Mouse (Mus musculus) monocyte, adult 2 months (primary cell): Measurements from ENCODE around the gene Dgcr8.
A peak's percentile ranks its signal among the peaks of the same experiment; 100 is the strongest.
"Not testable (repeated sequence)": the region's sequence is repeated elsewhere in the genome, so short reads cannot be mapped to it uniquely, and the experiment has no call there.

ENCODE experiments used
- DNase-seq, 2 experiments: peaks; one replicate each; pipeline ENCODE4 v3.0.0; 2022; ENCODE audit warnings: low spot score in 2 of 2, low read depth in 1 of 2

Dgcr8 gene

DNA sequence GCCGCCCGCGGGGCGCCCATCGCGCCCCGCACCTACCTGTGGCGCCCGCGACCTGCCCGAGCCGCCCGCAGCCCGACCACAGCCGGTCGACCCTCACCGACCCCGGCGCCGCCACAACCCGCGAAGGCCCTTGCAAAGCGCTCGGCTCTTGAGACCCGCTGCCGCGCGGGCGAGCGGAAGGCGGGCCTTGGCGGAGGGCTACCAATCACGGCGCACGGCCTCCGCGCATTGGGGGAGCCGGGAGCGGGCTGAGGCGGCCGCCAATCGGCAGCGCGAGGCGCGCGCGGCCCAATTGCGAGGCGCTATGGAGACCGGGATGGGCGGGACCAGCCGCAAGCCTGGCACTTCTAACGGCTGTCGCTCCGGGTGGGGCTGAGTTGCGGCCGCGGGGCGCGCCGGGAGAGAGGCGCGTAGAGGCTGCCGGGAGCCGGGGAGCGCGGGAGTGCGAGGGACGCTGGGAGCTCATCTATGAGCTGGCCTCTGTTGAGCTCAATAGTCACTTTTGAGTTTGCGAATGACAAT is at the start of gene Dgcr8:
Gene Dgcr8 (minus strand): TSS at position 180 of the 522 bp plus-strand sequence.
- DNase-seq, result peak; percentile 93 to 96

DNA sequence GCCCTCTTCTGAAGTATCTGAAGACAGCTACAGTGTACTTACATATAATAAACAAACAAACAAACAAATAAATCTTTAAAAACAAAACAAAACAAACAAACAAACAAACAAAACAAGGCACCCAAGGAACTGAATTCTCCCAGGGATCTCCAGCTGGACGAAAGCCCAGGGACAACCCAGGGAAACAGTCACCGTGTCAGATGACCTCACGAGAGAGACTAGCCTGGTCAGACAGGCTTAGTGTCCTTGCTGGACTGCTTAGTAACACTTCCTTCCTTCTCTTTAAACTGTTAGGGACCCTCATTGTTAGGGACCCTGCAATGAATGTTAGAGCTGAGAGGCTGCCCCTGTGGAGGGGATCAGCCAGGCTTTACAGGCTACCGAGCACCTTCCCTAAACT is 48.2 kb upstream of the Dgcr8 start:
- DNase-seq, result no peak

DNA sequence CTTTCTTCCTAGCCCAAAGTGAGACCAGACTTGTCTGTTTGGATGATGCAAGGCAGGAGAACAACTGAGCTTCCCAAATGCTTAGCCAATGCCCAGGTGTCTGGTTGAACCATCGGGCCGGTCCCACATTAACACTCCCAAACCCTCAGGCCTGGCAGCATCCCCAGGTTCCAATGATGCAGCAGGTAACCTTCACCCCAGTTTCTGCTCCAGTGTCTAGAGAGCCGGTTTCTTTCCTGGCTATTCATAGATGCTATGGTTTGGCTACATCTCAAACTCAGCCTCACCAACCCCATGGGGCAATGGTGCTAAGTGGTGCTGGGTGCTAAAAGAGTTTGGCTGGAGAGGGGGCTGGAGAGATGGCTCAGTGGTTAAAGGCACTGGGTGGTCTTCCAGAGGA is 46.9 kb upstream of the Dgcr8 start:
- DNase-seq, result no peak

DNA sequence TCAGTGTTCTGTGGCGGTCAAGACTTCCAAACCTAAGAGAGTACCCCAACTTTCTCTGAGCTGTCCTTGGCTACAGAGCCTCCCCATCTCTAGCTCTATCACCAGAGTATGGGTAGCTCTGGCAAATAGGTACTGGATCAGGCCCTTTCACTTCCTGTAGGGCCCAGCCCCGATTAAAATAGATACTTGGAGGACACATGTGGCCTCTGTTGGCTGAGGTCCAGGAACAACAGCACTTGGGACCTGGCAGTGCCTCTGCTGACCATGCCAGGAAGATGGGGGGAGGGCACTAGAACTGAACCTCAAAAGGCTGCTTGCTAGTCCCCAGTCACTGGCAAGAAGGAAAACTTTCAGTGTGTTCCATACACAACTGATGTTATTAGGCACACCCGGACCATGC is 44.9 kb upstream of the Dgcr8 start:
- no peak for DNase-seq

DNA sequence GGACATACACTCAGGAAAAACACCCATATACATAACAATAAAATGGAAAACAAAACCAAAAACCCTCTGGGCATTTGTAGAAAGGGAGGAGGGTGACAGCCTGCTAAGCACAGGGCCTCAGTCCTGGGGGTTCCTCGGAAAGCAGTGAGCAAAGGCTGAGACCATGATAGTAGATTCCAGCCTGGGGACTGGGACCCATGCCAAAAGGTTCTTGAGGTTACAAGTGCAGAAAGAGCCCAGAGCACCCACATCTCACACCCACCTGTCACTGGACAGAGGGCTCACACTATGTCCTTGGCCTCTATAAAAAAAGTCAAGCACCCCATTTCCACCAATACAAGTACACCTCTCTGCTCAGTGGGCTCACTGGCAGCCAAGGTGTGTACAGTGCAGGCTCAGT is 39.5 kb upstream of the Dgcr8 start:
- no peak for DNase-seq

DNA sequence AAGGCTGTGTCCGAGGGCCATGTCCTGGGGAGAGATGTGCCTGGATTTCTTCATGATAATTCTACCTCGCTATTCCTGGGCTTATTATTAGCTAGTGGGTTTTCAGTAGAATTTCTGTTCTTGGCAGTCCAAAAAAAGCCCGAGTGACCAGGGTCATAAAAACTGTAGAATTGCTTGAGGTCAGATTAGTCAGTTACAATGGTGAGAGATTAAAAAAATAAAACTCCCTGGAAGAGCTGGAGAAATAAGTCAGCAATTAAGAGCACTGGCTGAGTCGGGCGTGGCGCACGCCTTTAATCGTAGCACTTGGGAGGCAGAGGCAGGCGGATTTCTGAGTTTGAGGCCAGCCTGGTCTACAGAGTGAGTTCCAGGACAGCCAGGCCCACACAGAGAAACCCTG is 38.9 kb upstream of the Dgcr8 start:
- no peak for DNase-seq

DNA sequence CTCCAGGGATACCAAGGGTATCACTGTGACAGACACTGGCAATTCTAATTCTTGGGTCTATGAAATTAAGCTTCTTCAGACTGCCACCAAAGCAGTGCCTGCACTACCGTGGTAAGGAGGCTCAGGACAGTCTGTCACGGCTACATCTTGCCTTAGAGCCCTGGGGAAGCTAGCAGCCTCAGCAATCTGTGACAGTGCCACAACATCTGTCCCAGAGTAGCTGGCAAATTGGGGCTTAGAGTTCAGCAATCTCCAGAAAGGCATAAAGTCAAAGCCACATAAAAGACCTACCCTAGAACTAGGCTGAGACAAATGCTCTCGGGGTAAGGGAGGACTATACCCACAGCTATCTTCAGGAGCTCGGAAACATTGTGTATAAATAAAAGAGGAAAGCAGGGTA is 36.7 kb upstream of the Dgcr8 start:
- no peak for DNase-seq

DNA sequence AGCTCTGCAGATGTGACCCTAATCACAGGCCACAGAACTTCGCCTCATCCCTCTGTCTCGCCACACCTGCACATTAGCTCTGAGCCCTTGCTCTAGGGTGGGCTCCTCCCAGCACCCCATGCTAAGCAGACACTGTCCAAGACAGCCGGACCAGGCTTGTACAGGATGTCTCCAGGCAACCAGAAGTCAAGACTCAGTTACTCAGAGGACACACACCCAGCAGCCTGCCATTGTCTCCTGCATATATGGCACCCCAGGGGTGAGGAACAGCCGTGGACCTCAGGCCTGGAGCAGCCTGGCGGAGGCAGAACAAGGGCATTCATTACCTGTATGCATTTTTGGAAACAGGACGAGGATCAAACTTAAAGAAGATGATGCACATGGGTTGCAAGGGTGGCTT is 35.0 kb upstream of the Dgcr8 start:
- no peak for DNase-seq

DNA sequence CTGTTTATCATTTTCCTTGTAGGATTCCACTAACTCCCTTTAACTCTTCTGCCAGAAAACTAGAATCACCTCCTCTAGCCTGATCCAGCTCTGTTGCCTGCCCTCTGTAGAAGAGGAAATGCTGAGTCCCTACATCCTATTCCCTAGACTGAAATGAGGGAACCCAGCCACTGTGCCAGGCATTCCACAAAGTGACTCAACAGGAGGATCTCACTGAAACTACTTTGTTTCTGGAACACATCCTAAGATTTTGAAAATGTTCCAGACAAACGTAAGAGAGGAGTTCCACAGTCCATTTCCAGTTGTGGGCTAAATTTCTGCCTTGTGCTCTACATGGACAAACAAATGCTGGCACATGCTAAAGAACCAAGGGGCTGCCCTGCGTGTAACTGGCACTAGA is 34.4 kb upstream of the Dgcr8 start:
- no peak for DNase-seq

DNA sequence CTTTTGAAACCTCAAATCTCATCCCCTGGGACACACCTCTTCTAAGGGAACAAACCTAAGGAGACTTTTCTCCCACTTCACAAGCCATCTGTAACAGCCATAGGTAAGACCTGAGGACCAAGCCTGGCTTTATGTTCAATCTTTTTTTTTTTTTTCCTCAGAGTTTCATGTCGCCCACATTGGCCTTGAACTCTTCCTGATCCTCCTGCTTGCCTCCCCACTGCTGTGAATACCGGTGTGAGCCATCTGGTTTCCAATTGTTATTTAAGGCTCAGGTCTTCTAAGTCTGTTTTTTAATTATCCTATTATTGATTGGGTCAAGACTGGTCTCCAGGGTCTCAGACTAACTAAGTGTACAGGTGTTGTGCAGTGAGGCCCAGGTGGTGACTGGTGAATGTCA is 32.4 kb upstream of the Dgcr8 start:
- DNase-seq, result no peak

DNA sequence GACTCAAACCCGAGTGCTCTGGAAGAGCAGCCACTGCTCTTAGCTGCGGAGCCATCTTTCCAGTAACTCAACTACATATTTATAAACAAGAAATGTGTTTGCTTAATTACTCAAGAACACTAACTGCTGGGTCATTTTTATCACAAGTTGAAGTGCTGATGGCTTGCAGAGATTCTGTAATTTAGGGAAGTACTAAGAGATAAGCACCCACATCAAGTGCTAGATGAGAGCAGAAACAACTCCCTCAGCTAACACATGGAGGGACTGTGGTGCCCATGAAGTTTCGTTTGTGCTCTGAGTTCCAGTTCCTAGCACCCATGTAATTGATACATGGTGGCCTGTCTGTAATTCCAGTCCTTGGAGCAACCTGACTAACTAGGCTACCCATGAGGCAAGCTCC is 29.9 kb upstream of the Dgcr8 start:
- DNase-seq, result no peak

DNA sequence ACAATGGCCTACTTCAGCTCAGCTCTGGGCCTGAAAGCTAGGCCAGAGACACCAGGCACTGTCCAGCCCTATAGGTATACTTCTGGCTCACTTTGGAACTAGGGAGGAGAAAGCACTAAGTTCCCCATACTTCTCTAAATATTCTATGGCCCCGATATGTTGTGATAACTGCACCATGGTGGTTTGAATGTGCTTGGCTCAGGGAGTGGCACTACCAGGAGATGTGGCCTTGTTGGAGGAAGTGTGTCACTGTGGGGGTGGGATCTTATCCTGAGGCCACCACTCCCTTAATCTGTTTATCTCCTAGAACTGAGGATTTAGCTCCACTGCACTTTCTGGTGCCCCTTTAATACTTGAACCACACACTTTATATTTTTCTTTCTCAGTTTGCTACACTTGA is 19.1 kb upstream of the Dgcr8 start:
- DNase-seq, result no peak

DNA sequence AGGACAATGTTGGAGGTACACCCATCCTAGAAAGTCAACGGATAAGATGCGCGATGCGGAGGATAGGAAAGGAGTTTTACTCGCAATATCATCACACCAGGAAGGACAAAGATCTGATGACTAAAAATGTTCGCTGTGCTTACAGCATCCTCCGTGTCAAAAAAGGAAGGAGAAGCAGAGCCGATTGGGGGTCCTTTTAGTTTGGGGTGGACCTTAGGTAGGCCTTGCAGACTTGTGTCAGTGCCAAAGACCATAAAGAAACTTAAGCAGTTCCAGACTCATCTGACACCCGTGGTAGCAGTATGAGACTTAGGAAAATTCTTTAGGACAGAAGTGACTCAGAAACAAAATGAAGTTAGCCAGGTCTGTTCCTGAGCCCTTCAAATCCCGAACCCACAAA is 568 bp upstream of the Dgcr8 start:
- DNase-seq, result not testable (repeated sequence)

DNA sequence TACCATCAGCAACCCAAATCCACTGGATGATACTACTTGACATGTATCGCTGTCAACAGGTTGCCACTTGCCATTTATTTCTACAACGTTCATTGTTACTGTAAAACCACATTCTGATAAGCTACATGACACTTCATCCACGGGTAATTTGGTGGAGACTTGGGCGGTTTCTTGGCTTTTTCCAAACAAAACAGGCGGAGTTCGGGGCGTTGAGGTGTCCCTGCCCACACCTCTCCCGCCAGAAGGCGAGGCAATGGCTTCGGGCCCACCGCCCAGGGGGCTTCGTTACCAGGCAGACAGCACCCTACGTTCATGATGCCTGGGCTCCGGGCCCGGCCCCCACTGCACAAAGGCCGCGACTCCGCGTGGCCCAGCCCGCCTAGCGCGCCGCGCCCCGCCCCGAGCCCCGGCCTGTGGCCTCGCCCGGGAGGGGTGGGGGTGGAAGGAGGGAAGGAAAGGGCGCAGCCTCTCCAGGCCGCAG is 425 bp downstream of the Dgcr8 start:
- DNase-seq, result no peak

DNA sequence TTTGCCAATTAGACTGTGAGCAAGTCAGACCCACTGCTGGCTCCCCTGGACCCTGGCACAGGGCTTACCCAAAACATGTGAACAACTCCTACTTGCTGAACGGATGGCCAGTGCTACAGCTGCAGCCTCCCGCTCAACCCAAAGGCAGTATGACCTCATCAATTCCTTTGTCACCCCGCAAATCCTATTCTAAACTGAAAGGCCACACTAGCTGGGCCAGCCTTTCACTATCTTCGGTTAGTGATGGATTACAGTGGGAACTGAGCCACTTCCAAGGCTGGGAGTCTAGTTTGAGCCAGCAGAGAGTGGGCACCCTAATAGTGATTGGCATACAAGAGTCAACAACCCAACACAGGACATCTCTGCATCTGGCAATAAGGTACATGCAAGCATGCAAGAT is 880 bp downstream of the Dgcr8 start:
- DNase-seq, result no peak

DNA sequence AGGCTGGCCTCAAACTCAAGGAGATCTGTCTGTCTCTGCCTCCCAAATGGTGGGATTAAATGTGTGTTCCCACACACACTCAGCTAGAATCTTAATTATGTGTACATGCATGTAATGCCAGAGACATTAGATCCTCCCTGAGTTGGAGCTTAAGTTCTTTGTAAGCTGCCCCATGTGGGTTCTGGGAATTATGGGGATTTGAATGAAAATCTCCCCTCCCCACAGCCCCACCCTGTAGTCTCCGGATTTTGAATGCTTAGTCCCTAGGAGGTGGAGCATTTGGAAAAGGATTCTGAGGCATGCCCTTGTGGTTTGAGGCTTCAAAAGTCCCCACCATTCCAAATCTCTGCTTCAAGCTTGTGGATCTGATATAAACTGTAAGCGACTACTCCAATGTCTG is 13.9 kb downstream of the Dgcr8 start:
- no peak for DNase-seq

DNA sequence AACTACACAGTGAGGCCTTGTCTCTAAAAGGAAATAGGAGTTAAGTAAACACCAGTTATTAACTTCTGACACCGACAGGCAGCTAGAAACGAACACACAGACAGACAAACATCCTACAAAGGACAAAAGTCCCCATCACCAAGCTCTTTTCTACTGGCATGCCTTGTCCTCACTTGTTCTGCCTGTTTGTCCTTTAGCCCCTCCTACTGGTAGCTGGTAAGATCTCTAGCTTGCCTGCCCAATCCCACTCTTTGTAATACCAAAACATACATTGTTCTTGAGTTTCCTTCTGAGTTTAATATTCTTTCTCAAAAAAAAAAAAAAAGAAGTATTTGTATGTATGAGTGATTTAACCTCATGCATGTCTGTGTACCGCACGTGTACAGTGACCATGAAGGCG is 20.9 kb downstream of the Dgcr8 start:
- no peak for DNase-seq

DNA sequence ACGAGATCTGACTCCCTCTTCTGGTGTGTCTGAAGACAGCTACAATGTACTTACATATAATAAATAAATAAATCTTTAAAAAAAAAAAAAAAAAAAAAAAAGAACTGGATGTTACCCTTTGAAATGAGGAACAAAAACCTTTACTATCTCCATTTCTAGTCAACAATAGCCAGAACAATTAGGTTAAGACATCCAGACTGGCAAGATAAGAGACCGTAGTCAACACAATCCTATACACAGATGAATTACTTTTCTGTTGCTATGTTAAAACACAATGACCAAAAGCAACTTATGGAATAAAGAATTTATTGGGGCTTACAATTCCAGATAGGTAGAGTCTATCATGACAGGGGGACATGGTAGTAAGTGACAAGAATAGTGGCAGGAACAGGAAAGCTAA is 24.0 kb downstream of the Dgcr8 start:
- no peak for DNase-seq

DNA sequence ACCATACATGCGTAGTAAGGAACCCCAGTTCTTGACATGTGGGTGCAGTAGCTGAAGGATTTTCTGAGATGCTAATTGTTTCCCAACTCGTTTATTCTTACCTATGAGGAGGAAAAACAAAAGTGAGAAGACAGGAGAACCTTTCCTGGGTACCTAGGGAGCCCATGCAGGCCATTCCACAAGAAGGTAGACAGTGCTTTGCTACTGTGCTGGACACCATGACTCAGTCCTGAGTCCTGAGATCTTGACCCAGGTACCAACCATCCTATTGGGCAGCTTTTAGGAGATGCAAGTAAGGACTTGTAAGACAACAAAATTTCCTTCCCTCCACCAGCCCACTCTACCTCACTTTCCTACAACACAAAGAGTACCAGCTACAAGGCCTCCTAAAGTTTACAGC is 30.8 kb downstream of the Dgcr8 start, which contains the start of gene Gm49776:
Gene Gm49776 (minus strand): TSS at position 101 of the 400 bp plus-strand sequence.
- no peak for DNase-seq

DNA sequence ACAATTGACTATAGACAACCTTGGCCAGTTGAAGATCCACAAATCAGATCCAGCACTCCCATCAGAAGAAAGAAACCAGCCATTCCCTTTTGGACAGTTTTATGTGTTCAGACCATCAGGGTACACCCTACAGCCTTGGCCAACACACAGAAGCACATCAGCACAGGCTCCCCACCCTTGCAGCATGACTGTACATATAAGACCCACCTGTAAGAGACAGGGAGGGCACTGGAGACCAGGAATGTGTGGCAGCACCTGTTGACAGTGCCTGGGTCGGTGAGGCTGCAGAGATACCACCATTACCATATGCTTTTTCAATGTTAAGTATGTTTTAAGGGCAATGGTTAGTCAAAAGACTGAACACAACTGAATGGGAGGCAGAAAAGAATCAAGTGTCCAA is 35.2 kb downstream of the Dgcr8 start:
- no peak for DNase-seq

DNA sequence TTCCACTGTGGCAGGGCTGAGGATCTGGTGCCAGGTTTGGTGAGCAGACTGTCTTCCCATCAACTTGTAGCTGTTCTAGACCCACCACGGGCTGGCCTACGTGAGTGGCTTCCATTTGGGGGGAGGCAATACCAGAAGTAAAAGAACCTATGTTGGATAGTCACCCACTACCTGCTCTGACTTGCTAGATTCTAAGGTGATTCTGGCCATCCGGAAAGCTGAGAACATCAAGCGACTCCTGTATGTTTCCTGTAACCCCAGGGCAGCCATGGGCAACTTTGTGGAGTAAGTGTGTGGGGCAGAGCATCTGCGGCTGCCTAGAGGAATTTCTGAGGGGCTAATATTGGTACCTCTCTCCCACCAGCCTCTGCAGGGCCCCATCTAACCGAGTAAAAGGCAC is 36.3 kb downstream of the Dgcr8 start:
- DNase-seq, result no peak

DNA sequence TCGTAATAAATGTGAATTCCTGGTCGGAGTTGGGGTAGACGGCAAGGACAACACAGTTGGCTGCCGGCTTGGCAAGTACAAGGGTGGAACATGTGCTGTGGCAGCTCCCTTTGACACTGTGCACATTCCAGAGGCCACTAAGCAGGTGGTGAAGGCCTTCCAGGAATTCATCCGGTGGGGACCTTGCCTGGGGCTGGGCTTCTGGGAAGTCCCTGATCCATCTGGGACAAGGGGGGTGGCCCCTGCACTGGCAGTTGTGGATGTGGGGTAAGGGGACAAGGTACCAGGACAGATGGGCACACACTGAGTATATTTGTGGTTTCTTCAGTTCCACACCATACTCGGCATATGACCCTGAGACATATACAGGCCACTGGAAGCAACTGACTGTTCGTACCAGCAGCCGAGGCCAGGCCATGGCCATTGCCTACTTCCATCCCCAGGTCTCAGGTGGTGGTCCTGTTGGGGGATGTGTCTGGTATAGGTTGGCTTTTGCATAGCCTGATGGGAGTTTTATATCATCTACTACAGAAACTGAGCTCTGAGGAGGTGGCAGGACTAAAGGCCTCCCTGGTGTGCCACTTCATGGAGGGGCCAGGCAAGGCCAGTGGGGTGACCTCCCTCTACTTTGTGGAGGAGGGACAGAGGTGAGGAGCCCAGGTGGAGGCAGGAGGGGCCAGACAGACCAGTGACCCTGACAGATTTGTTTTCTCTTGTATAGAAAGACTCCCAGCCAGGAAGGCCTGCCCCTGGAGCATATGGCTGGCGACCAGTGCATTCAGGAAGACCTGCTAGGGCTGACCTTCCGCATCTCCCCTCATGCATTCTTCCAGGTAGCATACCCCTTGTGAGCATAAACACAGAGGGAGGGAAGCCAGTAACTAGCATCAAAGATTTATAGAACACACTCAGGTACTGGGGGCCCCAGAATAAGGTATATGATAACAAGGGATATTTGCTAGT is 37.9 kb downstream of the Dgcr8 start:
- DNase-seq, result no peak

DNA sequence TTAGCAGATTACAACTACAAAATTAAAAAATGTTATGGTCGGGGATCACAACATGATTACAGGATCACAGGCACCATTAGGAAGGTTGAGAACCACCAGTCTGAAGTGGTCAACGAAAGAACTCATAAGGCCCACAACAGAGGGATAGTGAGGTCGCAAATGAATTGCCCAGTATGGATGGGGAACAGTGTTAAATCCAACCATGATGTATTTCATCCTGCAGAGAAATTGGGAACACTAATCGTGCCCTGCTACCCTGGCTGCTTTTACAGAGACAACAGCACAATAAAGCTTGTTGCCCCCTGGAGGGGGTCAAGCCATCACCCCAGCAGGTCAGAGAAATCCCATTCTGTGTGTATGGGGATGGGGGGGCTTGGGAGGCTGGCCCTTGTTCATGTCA is 38.8 kb downstream of the Dgcr8 start:
- no peak for DNase-seq
